Mouse (Mus musculus) neural tube, embryonic 14.5 days (tissue): ENCODE measurements around the gene Sephs1. TPM values are rescaled to one million over a fixed set of nuclear protein-coding genes. Genes with fewer than 3 reads are reported as not detected.

Experiments
- ATAC-seq: fragments of 200-750 bp; cut with Nextera tagmentation; 2 replicates; pipeline ENCODE4 v1.8.0; 2017; ENCODE audit warnings: low read depth, mild to moderate bottlenecking, moderate TSS enrichment, moderate library complexity
- H3K27ac ChIP-seq: fragments of 300-500 bp; sonication (generic); 2 replicates; pipeline ENCODE4 v1.5.1; 2014; ENCODE audit warnings: low read depth, mild to moderate bottlenecking, control low read depth, low read length, moderate library complexity, mixed read lengths
- H3K27me3 ChIP-seq: fragments of 300-500 bp; sonication (generic); 2 replicates; pipeline ENCODE4 v1.6.1; 2014; ENCODE audit warnings: low read length; ENCODE audit not compliant: control insufficient read depth, insufficient read depth
- H3K36me3 ChIP-seq: fragments of 300-500 bp; sonication (generic); 2 replicates; pipeline ENCODE4 v1.6.1; 2014; ENCODE audit warnings: low read length, mixed read lengths; ENCODE audit not compliant: control insufficient read depth, insufficient read depth
- H3K4me1 ChIP-seq: fragments of 300-500 bp; sonication (generic); 2 replicates; pipeline ENCODE4 v1.6.1; 2014; ENCODE audit warnings: low read length; ENCODE audit not compliant: control insufficient read depth, insufficient read depth
- H3K4me2 ChIP-seq: fragments of 300-500 bp; sonication (generic); 2 replicates; pipeline ENCODE4 v1.6.1; 2014; ENCODE audit warnings: mild to moderate bottlenecking, low read depth, low read length, control low read depth
- H3K4me3 ChIP-seq: fragments of 300-500 bp; sonication (generic); 2 replicates; pipeline ENCODE4 v1.5.1; 2014; ENCODE audit warnings: low read depth, low read length, control low read depth, mixed read lengths
- H3K9ac ChIP-seq: fragments of 300-500 bp; sonication (generic); replicated peaks from 2 replicates; pipeline ENCODE4 v1.6.1; 2014; ENCODE audit warnings: low read depth, mild to moderate bottlenecking, control low read depth, low read length, mixed read lengths
- H3K9me3 ChIP-seq: fragments of 300-500 bp; sonication (generic); 2 replicates; pipeline ENCODE4 v1.6.1; 2016; ENCODE audit warnings: low read length; ENCODE audit not compliant: control insufficient read depth
- WGBS: fragments of 180-500 bp; shearing (Covaris S2); extraction: QIAGEN DNeasy Blood & Tissue Kit; methylation state at CpG from one replicate; pipeline ENCODE4 v1.1.7; 2014; 5-methylcytosine and 5-hydroxymethylcytosine counted together
- polyA plus RNA-seq: library from polyadenylated mRNA; unstranded; fragments of >200 nt; fragmentation: Nextera tagmentation; extraction: Ambion mirVana; gene quantifications from 2 replicates; pipeline ENCODE4 v1.2.1, GENCODE M21; 2014

Gene Sephs1
- polyA plus RNA-seq, 1 experiment from 2014 or later: 55.0 TPM

GRCm38 (mm10) chr2:4916037-4916436, 34.7 kb downstream of the Sephs1 start:
- ATAC-seq: no peak
- H3K4me2 ChIP-seq: no peak overlapping the region
- no peak overlapping the region for H3K27ac ChIP-seq
- H3K36me3 ChIP-seq: no peaks in the 10 kb centered on the region
- no peaks in the 10 kb centered on the region for H3K9me3 ChIP-seq
- 72% methylated on average over 6 of the region's 6 CpGs for WGBS
- no peak overlapping the region for H3K4me3 ChIP-seq
- no peak overlapping the region for H3K9ac ChIP-seq
- 0 out of 2 replicates have a peak, but pooled peaks cover 5% of the 10 kb centered on the region for H3K4me1 ChIP-seq
- no peaks in the 10 kb centered on the region for H3K27me3 ChIP-seq

DNA sequence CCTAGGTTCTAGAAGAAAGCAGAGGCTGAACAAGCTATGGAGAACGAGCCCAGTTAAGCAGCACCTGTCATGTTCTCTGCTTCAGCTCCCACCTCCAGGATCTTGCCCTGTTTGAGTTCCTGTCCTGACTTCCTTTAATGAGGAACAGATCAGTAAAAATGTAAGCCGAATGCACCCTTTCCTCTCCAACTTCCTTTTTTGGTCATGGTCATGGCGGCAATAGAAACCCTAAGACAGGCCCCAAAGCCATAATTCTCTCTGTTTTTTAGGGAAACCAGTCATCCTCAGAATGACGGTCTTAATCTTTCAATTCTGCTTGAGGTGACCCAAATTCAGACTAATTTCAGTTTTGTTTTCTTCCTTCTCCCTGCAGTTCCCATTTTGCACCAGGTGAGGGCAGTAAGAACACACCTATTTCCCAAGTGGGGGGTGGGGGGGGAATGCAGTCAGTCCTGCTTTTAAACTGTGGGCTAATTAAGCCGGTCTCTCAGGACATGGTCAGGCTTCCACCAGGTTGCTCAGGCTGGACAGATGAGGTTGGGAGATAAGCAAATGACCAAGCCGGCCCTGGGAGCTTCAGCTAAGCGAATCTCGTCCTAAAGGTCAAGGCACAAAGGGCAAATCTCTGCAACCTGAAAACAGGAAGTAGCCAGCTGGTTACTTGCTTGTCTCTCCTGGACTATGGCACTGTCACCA, 36.1 kb downstream of the Sephs1 start:
- H3K36me3 ChIP-seq: no peaks in the 10 kb centered on the region
- no peak overlapping the region for H3K27ac ChIP-seq
- no peak for ATAC-seq
- peak overlapping the region; percentile 40 for H3K4me2 ChIP-seq
- H3K27me3 ChIP-seq: no peaks in the 10 kb centered on the region
- H3K9me3 ChIP-seq: no peaks in the 10 kb centered on the region
- 26% methylated on average over 8 of the region's 8 CpGs for WGBS
- 0 out of 2 replicates have a peak, but pooled peaks cover 5% of the 10 kb centered on the region for H3K4me1 ChIP-seq
- no peak overlapping the region for H3K9ac ChIP-seq
- no peak overlapping the region for H3K4me3 ChIP-seq

- Histone ChIP-seq H3K4me3 (peak within 1 kb of the TSS; percentile 57), H3K27ac (peak within 1 kb of the TSS; percentile 66), H3K4me2 (peak within 1 kb of the TSS; percentile 79), H3K36me3 (no peaks in the 10 kb centered on the region), H3K9ac (peak within 1 kb of the TSS; percentile 77), H3K4me1 (0 out of 2 replicates have a peak, but pooled peaks cover 5% of the 10 kb centered on the region), H3K27me3 (no peaks in the 10 kb centered on the region), H3K9me3 (no peaks in the 10 kb centered on the region)
- ATAC-seq: peak; percentile 95
- WGBS: 7% methylated on average over 35 of the region's 35 CpGs
Observed at GRCm38 (mm10) chr2:4918860-4919739, 37.7 kb downstream of the Sephs1 start, which contains the start of gene Phyh. Gene Phyh (plus strand): TSS chr2:4919019.

DNA sequence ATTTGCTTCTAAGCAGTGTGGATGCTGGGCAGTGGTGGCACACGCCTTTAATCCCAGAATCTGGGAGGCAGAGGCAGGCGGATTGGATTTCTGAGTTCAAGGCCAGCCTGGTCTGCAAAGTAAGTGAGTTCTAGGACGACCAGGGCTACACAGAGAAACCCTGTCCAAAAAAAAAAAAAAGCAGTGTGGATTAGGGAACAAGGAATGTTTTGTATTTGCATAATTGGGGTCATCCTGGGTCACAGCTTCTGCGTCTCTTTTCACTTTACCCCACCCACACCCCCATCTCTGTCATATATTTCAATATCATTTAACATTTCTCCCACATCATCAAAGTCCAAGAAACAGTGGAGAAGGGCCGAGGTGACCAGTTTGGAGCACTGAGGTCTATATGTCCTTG, 39.7 kb downstream of the Sephs1 start:
- Histone ChIP-seq H3K9ac (no peak overlapping the region), H3K27ac (no peak overlapping the region), H3K4me3 (no peak overlapping the region), H3K27me3 (no peaks in the 10 kb centered on the region), H3K9me3 (no peaks in the 10 kb centered on the region), H3K4me2 (no peak overlapping the region), H3K4me1 (0 out of 2 replicates have a peak, but pooled peaks cover 5% of the 10 kb centered on the region), H3K36me3 (no peaks in the 10 kb centered on the region)
- ATAC-seq: no peak
- 74% methylated on average over 5 of the region's 5 CpGs for WGBS

GRCm38 (mm10) chr2:4922476-4923164, 41.3 kb downstream of the Sephs1 start:
- Histone ChIP-seq H3K9ac (no peak overlapping the region), H3K9me3 (no peaks in the 10 kb centered on the region), H3K36me3 (no peaks in the 10 kb centered on the region), H3K4me3 (no peak overlapping the region), H3K27ac (no peak overlapping the region), H3K4me1 (0 out of 2 replicates have a peak, but pooled peaks cover 5% of the 10 kb centered on the region), H3K4me2 (no peak overlapping the region), H3K27me3 (no peaks in the 10 kb centered on the region)
- ATAC-seq: no peak
- WGBS: 82% methylated on average over 7 of the region's 7 CpGs

DNA sequence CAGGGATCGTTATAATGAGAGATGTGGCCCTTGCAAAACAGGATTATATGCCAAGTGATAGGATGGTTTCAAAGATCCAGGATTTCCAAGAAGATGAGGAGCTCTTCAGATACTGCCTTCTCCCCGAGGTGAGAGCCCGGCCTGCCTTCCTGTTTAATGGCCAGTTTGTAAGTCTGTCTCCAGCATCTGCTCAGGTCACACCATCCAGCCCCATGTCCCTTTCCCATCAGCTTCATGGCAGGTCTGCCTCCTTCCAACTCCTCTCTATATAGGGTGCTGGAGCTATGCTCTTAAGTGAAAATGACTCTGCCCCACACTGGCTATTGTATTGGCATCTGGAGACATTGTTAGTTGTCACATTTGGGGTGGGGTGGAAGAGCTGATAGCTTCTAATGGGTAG, 46.0 kb downstream of the Sephs1 start:
- Histone ChIP-seq H3K9me3 (no peaks in the 10 kb centered on the region), H3K27me3 (no peaks in the 10 kb centered on the region), H3K9ac (no peak overlapping the region), H3K4me1 (no peaks in the 10 kb centered on the region), H3K4me2 (no peak overlapping the region), H3K4me3 (no peak overlapping the region), H3K36me3 (no peaks in the 10 kb centered on the region), H3K27ac (no peak overlapping the region)
- 87% methylated on average over 3 of the region's 3 CpGs for WGBS
- no peak for ATAC-seq

- H3K9me3 ChIP-seq: no peaks in the 10 kb centered on the region
- no peaks in the 10 kb centered on the region for H3K27me3 ChIP-seq
- no peaks in the 10 kb centered on the region for H3K36me3 ChIP-seq
- H3K4me3 ChIP-seq: no peak overlapping the region
- H3K27ac ChIP-seq: no peak overlapping the region
- ATAC-seq: no peak
- H3K4me2 ChIP-seq: no peak overlapping the region
- H3K4me1 ChIP-seq: no peaks in the 10 kb centered on the region
- H3K9ac ChIP-seq: no peak overlapping the region
- WGBS: 81% methylated on average over 2 of the region's 2 CpGs
Observed at GRCm38 (mm10) chr2:4929230-4929629, 47.9 kb downstream of the Sephs1 start.

- Histone ChIP-seq H3K9ac (no peak overlapping the region), H3K4me3 (no peak overlapping the region), H3K4me2 (no peak overlapping the region), H3K4me1 (no peaks in the 10 kb centered on the region), H3K27me3 (no peaks in the 10 kb centered on the region), H3K9me3 (no peaks in the 10 kb centered on the region), H3K27ac (no peak overlapping the region), H3K36me3 (peaks cover 5% of the 10 kb centered on the region; the same call in 1 of the 2 replicates)
- no peak for ATAC-seq
- 97% methylated on average over 9 of the region's 9 CpGs for WGBS
Observed at GRCm38 (mm10) chr2:4934516-4934915, 53.2 kb downstream of the Sephs1 start.
